Mouse (Mus musculus): ENCODE data around the gene Krt81.

Gene Krt81

DNA sequence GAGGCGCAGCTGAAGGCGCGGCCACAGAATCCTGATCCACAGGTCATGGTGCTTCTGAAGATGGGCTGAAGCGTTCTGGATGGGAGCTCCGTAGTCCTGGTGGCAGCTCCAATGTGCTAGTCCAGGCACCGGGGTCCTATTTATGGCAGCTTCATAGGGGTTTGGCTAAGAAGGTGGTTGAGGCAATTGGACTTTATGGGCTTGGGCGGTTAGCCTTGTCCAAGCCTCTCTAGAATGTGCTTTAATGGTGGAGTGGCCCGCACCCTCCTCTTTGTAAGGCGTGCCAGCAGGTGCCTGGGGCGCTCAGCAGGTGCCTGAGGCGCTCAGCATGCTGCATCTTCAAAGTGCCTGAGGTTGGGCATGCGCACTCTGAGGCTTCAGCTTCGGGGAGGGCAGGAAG is at the start of gene Krt81:
TSS of gene Krt81 (minus strand) at position 101 of the 400 bp plus-strand sequence.
- DNase-seq (ENCODE audit: low spot score in 2 of 2): no peak

DNA sequence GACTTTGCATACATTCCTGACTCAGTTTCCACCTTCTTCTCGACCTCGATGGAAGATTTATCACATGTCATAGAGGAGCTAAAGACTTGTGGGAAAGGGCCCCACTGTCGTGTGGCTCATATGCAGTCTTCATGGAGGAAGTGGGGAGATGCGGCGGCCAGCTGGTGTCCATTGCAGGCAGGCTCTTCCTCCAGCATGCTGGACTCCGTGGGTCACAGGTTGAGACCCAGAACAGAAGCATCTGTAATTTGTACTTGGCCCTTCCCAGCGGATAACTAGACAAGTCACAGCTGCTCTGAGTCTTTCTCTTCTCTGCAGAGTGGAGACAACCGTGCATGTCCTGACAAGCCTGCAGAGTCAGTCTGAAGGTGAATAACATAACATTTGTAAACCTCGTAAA is 44.7 kb upstream of the Krt81 start:
- DNase-seq (ENCODE audit: low spot score in 2 of 2): no peak

DNA sequence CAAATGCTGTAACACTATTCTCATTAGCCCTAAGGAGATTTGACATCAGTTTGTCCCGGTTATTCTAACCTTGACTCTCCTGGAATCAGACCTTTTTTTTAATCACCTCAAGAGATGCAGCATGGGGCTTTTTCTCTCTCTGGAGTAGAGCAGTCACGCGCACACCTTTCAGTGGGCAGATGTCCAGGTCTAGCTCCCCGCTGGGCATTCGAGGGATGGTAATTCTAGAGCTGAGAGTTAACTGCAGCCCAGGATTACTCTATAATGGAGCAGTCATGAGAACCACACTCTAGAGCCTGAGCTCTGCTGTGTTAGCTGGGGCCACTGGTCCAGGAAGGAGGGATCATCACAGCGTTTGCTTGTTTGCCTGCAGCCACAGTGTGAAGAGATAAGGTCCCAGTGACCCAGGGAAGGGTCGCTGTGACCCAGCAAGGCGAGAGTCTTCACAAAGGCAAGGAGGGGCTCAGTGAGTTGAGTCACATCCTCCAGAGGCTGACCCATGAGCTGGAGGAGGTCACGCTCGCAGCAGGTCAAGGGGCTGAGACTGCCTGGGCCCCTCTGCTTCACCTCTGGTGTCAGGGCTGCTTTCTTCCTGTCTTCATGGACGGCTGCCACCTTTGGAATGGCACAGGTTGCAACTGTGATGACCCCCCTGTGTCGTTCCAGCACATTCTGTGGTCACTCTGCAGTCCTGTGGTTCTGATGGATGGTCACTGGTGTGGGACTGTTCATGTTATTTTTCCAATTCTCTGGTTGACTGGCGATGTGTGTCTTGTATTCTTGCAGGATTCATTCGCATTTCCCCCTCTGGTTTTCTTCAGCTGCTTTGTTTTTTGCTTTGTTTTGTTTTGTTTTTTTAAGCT is 43.6 kb upstream of the Krt81 start:
- no peak for DNase-seq (ENCODE audit: low spot score in 2 of 2)

DNA sequence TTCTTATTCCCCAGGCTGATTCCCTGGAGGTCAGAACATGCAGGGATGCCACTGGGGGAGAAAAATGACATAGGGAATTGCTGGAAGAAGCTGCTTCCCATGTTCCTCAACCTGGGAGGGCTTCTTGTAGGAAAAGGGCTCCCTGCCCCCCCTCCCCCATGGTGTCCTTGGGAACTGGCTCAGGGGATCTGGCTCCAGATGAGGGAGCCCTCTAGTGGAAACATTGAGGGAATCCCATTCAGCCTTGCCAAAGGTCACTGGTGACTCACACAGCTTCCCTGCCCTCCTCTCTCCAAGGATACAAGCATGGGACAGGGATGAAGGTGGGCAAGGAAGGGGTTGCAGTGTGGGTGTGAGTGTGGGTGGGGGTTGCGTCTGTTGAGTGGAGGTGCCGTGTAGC is 33.6 kb upstream of the Krt81 start:
- no peak for DNase-seq (ENCODE audit: low spot score in 2 of 2)

DNA sequence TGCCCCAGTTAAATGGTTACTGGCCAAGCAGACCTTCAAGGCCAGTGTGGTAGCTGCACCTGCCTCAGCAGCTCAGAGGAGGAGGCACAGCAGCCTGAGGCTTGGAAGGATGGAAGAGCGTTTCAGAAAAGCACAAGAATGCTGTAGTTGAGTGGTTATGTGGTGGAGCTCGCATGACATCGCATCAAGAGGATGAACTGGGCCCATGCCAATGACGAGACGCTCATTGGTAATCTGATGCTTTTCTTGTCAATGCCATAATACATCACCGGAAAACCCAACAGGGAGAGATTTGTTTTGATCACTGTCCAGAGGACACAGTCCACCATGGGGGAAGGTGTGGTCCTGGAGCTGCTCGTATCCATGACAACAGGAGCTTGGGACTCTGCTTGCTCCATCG is 31.7 kb upstream of the Krt81 start:
- no peak for DNase-seq (ENCODE audit: low spot score in 2 of 2)

DNA sequence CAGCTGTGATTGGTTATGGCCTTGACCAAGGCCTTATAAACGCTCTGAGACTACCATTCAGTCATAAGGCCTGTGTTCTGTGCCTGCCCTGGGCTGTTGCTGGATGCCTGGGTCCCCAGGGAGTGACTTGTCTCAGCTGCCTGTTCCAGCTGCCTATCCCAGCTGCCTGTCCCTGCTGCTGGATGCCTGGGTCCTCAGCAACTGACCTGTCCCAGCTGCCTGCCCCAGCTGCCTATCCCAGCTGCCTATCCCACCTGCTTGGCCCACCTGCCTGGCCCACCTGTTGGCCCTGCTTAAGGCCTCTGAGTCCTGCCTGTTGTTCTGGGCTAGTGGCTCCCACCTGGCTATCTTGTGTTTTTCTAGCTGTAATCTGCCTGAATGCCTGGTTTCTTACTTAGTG is 30.7 kb upstream of the Krt81 start:
- DNase-seq (ENCODE audit: low spot score in 2 of 2): no peak

DNA sequence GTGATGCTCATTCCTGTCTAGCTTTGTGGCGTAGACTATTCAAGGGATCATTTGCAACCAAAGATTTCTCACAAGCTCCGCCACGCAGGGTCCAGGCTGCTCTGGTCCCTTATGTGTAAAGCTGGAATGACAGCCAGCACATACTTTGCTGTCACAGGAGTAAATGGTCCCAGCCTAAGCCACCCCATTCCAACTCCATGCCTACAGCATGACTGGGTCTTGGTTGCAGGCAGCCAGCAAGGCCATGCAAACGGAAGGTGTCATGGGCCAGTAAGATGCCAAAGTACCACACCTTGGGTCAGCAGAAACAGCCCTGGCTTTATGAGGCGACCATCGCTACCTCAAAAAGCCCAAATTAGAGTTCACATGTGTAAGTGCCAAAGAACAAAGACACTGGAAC is 30.2 kb upstream of the Krt81 start:
- no peak for DNase-seq (ENCODE audit: low spot score in 2 of 2)

DNA sequence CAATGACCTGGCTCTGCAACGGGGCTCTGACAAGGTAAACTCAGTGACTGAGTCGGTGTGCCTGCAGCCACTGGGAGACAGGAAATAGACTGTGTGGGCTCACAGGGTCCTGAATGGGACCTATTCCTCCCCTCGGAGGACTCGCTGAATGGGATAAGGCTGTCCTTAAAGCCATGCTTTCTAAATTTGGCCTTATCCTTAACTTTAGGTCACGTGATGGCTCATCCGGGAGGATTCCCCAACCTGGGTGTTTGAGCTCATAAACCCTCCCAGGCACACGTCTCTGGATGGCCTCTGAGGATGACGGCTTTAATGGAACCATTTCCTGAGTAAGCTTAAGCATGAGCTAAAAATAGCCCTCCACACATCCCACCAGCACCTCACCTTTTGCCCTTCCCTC is 29.2 kb upstream of the Krt81 start:
- DNase-seq (ENCODE audit: low spot score in 2 of 2): no peak

DNA sequence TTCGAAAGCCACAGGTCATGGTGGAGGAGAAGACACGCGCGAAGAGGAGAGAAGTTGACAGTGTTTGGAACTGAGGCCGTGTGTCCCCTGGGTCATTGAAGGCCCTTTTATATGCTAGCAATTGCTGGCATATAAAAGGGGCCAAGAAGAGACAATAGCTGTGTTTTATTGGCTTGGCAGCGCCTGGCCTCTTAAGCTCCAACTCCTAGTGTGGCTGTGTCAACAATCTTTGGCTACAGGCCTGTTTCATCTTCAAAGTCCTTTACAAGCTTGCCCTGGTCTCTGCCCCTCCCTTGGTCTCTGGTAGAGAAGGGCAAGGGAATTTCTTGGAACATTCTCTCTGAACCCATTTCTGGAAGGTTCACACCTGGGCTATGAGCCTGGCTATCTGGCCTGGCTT is 27.9 kb upstream of the Krt81 start, which contains the start of gene Krt83:
TSS of gene Krt83 (minus strand) at position 82 of the 400 bp plus-strand sequence.
- no peak for DNase-seq (ENCODE audit: low spot score in 2 of 2)

DNA sequence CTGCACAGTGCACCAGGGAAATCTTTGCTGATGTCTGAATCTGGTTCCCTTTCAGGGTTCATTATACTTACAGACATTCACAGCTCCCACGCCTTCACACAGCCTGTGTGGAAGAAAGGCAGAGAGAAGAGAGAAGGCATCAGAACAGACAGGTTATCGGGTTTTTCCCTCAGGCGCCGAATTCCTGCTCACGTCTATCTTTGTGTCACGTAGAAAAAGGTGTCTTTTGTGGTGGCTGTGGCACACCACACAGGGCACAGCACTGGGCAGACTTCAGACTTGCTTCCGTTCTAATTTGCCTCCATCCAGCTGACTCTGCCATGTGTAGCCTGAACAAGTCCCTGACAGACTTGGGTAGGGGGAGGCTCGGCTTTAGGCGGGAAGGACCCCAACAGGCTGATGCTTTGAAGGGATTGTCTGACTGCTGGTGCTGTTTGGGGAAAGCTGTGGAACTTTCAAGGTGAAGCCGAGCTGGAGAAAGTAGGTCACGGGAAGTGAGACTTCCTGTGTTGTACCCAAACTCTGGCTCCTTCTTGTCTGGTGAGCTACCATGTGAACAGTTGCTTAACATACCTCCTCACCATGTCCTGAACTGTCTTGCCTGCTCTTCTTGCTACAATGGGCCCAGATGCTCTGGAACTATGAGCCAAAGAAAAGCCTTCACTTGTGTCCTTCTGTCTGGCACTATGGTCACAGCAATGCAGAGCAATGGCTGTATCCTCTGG is 22.5 kb upstream of the Krt81 start:
- no peak for DNase-seq (ENCODE audit: low spot score in 2 of 2)

DNA sequence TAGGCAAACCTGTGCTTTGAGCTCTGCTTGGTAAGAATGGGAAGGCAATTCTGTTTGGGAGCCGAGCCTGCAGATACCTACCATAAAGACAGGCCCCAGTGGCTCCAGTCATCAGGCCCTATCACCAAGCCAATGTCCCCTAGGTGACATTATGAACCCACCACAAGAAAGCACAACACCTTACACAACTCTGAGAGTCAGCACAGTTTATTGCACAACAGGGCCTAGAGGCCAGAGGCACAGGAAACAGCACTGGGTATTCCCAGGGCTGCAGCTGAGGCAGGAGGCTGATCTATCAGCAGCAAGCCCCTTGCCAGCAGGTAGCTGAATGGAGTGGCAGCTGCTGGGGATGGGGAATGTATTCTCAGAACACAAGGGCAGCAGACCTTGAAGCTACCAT is 21.4 kb upstream of the Krt81 start:
- DNase-seq (ENCODE audit: low spot score in 2 of 2): no peak

DNA sequence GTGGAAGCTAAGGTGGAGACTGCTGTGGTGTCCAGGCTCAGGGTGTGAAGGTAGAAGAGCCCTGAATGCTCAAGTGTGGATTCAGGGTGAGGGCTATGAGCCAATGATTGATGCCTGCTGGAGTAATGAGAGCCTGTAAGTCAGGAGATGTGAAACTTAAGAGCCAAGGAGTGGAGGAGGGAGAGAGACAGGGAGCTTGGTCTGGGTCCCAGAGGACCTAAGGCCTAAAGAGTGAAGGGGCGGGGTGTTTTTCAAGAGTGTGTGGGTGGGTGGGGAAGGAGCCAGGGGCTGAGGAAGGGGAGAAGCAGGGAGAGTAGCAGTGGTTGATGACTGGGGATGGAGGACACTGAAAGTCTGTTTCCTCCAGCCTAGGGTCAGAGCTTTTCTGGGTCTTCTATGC is 20.1 kb upstream of the Krt81 start:
- no peak for DNase-seq (ENCODE audit: low spot score in 2 of 2)

DNA sequence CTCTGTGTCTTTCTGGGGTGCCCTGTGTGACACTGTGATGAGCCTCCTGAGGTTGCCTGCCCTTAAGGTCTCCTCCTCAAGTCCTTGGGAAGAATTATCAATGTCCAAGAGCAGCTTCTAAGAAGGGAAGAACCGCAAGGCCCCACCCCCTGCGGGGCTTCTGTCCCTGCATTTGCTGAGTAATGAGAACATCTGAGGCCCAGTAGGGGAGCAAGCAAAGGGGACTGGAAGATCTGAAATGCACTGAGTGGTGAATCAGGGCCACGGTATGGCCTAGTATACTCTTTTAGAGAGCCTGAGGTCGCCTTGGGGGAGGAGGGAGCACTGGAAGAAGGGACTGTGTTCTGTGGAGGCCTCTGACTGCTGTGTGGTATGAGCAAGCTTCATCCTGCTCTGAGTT is 18.5 kb upstream of the Krt81 start:
- no peak for DNase-seq (ENCODE audit: low spot score in 2 of 2)

DNA sequence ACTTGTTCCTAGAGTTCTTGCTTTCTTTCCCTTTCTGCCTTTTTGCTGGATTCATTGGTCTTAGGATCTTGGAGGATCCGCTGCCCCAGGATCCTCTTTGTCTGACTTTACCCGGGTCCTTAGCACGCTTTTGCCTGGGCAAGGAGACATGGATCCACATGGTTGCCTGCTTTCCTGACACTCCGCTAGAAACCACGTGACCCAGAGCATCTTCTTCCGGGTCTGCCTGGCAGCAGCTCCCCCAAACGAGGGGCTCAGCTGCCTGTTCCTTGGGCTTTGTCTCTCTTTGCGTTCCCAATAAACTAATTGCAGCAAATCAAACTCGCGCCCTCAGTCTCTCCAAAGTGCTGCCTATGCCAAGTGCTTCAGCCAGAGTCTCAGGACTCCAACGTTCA is 16.1 kb upstream of the Krt81 start:
- no peak for DNase-seq (ENCODE audit: low spot score in 2 of 2)

DNA sequence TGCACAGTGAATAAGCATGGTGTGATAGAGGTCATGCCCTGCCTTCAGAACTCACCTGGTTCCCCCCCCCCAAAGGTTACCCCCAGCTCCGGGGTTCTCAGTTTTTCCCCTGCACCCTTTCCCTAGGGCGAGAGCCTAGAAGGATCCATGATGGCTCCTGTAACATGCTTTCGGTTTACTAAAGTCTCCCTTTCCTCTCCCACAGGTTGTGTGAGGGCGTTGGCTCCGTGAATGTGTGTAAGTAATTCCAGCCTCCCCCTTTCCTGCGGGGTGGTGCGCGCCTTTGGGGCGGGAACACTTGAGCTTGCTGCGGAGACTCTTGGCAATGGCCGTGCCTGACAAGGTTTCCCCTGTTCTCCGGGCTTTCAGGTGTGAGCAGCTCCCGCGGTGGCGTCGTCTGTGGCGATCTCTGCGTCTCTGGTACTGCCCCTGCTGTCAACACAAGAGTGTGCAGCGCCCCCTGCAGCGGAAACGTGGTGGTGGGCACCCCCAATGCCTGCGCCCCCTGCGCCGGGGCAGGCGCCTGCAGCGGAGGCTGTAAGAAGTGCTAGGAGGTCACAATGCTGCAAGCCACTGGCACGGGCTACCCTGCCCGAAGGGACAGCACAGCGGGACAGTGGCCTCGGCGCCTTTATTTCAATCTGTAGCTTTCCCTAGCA is 15.6 kb upstream of the Krt81 start:
- peak in 1 of 2 experiments; percentile 58 for DNase-seq (ENCODE audit: low spot score in 2 of 2)

DNA sequence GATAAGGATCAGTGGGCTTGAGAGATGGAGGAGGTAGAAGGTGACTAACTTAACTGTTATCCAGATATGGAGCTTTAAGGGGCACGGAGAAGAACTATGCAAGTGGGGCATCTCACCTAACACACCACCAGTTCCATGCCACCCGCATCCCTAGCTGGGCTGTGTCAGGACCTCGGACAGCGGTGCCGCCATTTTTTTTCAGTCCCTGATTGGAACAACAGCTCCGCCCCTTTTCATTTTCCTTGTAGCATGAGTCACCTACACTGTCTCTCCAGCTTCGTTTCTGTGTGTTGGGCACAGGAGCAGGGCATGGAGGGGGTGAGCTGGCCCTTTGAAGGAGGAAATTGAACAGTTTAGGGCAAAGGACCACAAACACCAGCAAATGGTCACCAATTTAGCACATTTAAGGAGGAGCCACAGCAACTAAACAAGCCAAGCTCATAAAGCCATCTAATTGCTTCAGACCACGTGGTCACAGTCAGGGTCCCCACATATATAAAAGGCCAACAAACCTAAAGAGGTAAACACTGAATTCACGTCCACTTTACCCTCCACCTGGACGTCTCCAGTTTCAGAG is 9.5 kb upstream of the Krt81 start, which contains the start of gene Krt86:
TSS of gene Krt86 (plus strand) at position 527 of the 577 bp plus-strand sequence.
- no peak for DNase-seq (ENCODE audit: low spot score in 2 of 2)

DNA sequence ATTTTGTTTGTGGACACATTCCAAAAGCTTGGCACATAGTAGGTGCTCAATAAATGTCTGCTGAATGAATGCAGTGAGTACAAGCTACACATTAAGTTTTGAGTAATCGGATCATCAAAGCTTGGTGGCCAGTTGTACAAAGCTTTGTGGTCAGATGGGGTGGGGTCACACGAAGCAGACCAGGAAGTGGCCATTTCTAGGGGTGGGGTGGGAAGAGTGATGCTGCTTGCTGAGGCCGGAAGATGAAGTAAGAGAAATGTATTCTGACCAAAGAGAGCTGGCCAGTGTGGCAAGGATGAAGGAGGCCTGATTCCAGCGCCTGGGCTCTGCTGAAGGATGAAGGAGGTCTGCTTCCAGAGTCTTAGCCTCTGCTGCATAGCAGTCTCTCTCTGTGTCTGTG is 5.5 kb upstream of the Krt81 start:
- no peak for DNase-seq (ENCODE audit: low spot score in 2 of 2)

DNA sequence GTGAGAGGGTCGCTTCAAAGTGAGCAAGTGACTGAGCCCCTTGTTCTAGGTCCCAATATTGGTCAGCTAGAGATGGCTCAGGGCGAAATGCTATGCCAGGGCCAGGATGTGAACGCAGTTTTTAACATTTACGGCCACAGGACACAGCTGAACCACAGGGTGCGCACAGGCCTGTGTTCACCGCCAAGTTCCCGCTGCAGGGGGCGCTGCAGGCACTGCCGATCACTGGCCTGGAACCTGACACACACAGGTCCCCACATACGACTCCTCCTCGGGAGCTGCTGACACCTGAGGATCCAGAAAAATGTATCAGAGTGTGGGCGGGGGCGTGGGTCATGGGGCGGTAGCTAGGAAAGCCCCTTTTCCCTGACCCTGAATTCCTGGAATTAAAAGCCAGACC is 4.3 kb downstream of the Krt81 start:
- DNase-seq (ENCODE audit: low spot score in 2 of 2): no peak

DNA sequence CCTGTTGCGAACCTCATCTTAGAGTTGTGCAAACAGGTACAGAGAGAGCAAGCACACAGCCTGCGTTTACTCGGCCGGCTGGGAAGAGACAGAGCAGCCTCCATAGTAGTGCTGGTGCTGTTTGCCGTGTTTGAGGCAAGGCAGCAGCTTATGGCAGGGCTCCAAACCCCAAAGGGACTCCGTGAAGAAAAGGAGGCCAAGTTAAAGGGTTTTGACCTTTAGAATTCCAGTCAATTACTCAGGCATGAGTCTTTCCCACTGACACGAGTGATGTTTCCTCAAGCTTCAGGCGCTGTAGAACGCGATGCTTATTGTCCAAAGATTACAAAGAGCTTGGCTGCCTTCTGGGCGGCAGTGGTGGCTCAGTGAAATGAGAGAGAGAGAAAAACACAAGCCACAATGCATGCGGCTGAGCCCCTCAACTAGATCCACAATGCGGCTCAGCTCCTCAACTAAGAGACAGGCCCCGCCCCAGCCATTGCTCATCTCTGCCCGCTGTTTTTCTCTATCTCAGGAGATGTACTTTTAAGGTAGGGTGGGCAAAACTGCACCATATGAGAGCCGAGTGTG is 5.1 kb downstream of the Krt81 start:
- no peak for DNase-seq (ENCODE audit: low spot score in 2 of 2)

DNA sequence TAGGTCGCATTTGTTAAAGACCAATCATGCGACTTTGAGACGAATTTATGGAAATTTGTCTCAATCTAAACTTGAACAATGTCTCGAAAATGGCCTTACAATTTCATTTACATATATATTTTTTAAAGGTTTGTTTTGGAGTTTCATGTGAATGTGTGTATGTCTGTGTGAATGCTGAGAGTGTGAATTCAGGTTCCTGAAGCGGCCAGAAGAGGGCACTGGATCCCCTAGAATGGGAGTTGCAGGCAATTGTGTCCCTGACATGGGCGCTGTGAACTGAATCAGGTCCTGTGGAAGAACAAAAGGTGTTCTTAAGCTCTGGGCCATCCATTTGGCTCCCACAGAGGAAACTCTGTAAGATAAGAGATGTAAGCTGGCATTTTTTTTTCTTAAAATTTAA is 7.7 kb downstream of the Krt81 start:
- DNase-seq (ENCODE audit: low spot score in 2 of 2): no peak

DNA sequence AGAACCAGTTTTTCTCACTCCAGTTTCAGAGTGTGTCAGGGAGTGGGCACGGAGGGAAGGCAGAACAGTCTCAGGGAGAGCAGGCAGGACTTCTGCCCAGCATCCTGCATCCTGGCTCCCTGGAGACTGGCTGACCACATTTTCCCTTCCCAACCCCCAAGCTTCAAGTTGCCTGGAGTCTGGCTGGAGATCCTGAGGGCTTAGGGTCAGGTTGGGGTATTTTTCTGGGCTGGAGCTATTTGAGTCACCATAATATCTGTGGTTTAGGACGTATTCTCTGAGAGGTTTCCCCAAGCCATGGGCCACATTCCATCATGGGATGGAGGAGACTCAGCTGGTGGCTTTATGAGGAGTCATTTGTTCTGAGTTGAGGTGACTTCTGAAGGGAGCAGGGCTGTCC is 8.3 kb downstream of the Krt81 start:
- no peak for DNase-seq (ENCODE audit: low spot score in 2 of 2)

DNA sequence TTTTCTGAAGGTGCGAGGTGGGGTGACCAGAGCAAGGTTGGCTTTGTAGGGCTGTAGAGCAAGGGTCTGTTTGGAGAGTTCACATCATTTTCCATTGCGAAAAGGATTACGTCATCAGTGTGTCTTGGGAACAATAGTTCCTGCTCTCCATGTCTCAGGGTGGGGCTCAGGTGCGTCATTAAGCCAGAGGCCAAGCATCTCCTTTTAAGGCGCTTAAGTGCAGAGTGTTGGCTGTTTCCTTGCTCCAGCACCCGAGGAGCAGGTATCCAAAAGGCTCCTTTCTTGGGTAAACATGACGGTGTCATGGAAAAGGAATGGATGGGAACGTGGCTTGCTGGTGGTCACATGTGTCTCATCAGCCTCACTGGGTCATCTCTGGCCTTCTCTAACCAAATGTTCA is 8.8 kb downstream of the Krt81 start:
- DNase-seq (ENCODE audit: low spot score in 2 of 2): no peak

All from spleen, postnatal 10 days (tissue).